Mouse (Mus musculus) megakaryocyte progenitor cell, adult 5-6 weeks (primary cell): ENCODE measurements around the gene Lrp6. TPM values are rescaled to one million over a fixed set of nuclear protein-coding genes. Genes with fewer than 3 reads are reported as not detected.
A peak's percentile ranks its signal among the peaks of the same experiment; 100 is the strongest.

Experiments
- ATAC-seq: replicated peaks from 2 replicates; pipeline ENCODE4 v1.8.0; 2016; ENCODE audit warnings: mild to moderate bottlenecking, moderate TSS enrichment, inconsistent platforms; ENCODE audit not compliant: poor library complexity
- total RNA-seq, 2 experiments: library from RNA; stranded (forward) in 1 of 2; stranded (reverse) in 1 of 2; fragments of 157-497, 149-512 nt in 1 of 2; fragments of 200-1000 nt in 1 of 2; gene quantifications; 2 replicates each; pipeline versions ENCODE4 v1.2.3 to v1.2.4; 2015 to 2017

The Lrp6 gene
- total RNA-seq, 2 experiments from 2014 or later, result 32.4 to 33.8 TPM

DNA sequence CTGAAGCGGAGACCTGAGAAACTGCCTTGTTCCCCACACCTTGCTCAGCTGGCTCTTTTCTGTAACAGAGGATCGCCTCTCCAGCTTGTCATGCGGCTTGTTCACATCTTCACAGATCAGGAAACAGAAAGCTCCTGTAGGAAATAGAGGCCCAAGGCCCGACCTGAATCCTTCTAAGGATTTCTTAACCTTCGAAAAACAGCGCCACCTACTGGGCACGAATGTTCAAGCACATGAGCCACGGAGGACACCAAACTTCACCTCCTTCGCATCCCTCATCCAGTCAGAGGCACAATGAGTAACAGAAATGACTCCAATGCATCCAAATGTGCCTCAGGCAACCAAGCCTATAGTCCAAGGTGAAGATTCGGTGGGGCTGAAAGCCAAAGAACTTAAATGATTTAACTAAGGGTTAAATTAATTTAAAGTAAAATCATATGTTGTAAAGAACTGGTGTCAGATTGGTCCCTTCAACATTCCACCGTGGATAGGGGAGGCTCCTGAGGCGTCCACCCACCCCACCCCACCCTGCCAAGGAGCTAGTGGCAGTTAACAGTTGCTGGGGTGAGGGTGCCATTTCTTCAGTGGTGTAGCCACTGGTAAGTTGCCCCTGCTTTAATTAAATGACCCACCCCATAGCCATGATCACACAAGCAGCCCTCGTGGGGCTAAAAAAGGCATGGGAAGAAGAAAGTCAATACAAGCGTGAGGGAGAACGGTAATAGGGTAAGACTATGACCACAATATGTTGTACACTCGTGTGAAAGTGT lies 163.7 kb downstream of the Lrp6 start:
- ATAC-seq, result peak; percentile 94

Other genes with a start within 250 kb of the Lrp6 start
- 1.3 and 1.4 TPM in 2 replicates for gene Bcl2l14, start 170.6 kb downstream of the Lrp6 start, total RNA-seq (2015)
- gene Bcl2l14, start 170.6 kb downstream of the Lrp6 start, total RNA-seq (2017), result 1.3 and 1.6 TPM in 2 replicates
- gene Mansc1, start 65.5 kb upstream of the Lrp6 start, total RNA-seq (2015), result 7.3 and 8.1 TPM in 2 replicates
- 2.7 and 3.3 TPM in 2 replicates for gene Mansc1, start 65.5 kb upstream of the Lrp6 start, total RNA-seq (2017)
- 11.5 and 12.8 TPM in 2 replicates for gene Borcs5, start 72.5 kb upstream of the Lrp6 start, total RNA-seq (2015)
- gene Borcs5, start 72.5 kb upstream of the Lrp6 start, total RNA-seq (2017), result 8.3 and 8.7 TPM in 2 replicates
- 0.95 and 2.6 TPM in 2 replicates for gene Dusp16, start 225.7 kb upstream of the Lrp6 start, total RNA-seq (2015)
- gene Dusp16, start 225.7 kb upstream of the Lrp6 start, total RNA-seq (2017), result 0.33 and 2.5 TPM in 2 replicates